Mouse (Mus musculus) MEL (cell line): Measurements from ENCODE around the gene Thrap3. TPM values are rescaled to one million over a fixed set of nuclear protein-coding genes. Genes with fewer than 3 reads are reported as not detected.

ENCODE experiments used
- DNase-seq: peaks from one replicate; pipeline ENCODE4 v3.0.0; 2011; ENCODE audit warnings: low read depth, low spot score
- H3K27ac ChIP-seq: 2 replicates; pipeline ENCODE4 v1.5.1; 2012; ENCODE audit warnings: low read depth, mild to moderate bottlenecking, control low read depth, low read length, moderate library complexity; ENCODE audit not compliant: control insufficient read depth
- H3K27me3 ChIP-seq, 2 experiments: fragments of 150-350 bp in 1 of 2; sonication (generic) in 1 of 2; 2 replicates each; pipeline ENCODE4 v1.6.1; 2012; ENCODE audit warnings: low read length in 2 of 2, mild to moderate bottlenecking in 2 of 2, improper control_type of control experiment in 1 of 2, moderate library complexity in 1 of 2; ENCODE audit not compliant: insufficient read depth in 2 of 2, control insufficient read depth in 1 of 2
- H3K36me3 ChIP-seq, 2 experiments: 2 replicates each; pipeline ENCODE4 v1.6.1; 2012 to 2014; ENCODE audit warnings: low read length in 2 of 2, improper control_type of control experiment in 1 of 2, inconsistent platforms in 1 of 2, mild to moderate bottlenecking in 1 of 2; ENCODE audit not compliant: insufficient read depth in 2 of 2, control insufficient read depth in 1 of 2
- H3K4me1 ChIP-seq, 2 experiments: fragments of 150-350 bp in 1 of 2; sonication (generic) in 1 of 2; 2 replicates each; pipeline ENCODE4 v1.6.1; 2012; ENCODE audit warnings: low read length in 2 of 2, improper control_type of control experiment in 1 of 2, mild to moderate bottlenecking in 1 of 2; ENCODE audit not compliant: insufficient read depth in 2 of 2, control insufficient read depth in 1 of 2
- H3K4me3 ChIP-seq, 2 experiments: fragments of 150-350 bp in 1 of 2; sonication (generic) in 1 of 2; 2 replicates each; pipeline ENCODE4 v1.5.1; 2012; ENCODE audit warnings: low read depth in 2 of 2, low read length in 2 of 2, mild to moderate bottlenecking in 2 of 2, moderate library complexity in 2 of 2, control low read depth in 1 of 2, improper control_type of control experiment in 1 of 2; ENCODE audit not compliant: control insufficient read depth in 1 of 2, insufficient read depth in 1 of 2
- H3K79me2 ChIP-seq: 2 replicates; pipeline ENCODE4 v1.6.1; 2012; ENCODE audit warnings: mild to moderate bottlenecking, low read length, moderate library complexity; ENCODE audit not compliant: control insufficient read depth, poor library complexity, insufficient read depth
- H3K9ac ChIP-seq: 2 replicates; pipeline ENCODE4 v1.6.1; 2012; ENCODE audit warnings: low read depth, mild to moderate bottlenecking, control low read depth, low read length, moderate library complexity; ENCODE audit not compliant: control insufficient read depth, poor library complexity, severe bottlenecking
- H3K9me3 ChIP-seq: fragments of 150-350 bp; sonication (generic); replicated peaks from 2 replicates; pipeline ENCODE4 v1.6.1; 2012; ENCODE audit warnings: mild to moderate bottlenecking, low read length, improper control_type of control experiment, moderate library complexity; ENCODE audit not compliant: insufficient read depth
- BHLHE40 ChIP-seq: IDR thresholded peaks from 2 replicates; pipeline ENCODE4 v1.6.1; 2012; ENCODE audit warnings: low read depth, mild to moderate bottlenecking, inconsistent platforms, low read length, improper control_type of control experiment, borderline replicate concordance
- CHD1 ChIP-seq: IDR thresholded peaks from 2 replicates; pipeline ENCODE4 v1.6.1; 2012; ENCODE audit warnings: low read depth, mild to moderate bottlenecking, inconsistent platforms, low read length, improper control_type of control experiment
- CHD2 ChIP-seq: IDR thresholded peaks from 2 replicates; pipeline ENCODE4 v1.6.1; 2011; ENCODE audit warnings: low read length, improper control_type of control experiment
- CTCF ChIP-seq, 3 experiments: IDR thresholded peaks in 2 of 3; conservative IDR thresholded peaks in 1 of 3; 2 replicates each; pipeline ENCODE4 v1.5.1; 2011 to 2012; ENCODE audit warnings: low read length in 3 of 3, low read depth in 2 of 3, mild to moderate bottlenecking in 2 of 3, improper control_type of control experiment in 1 of 3, inconsistent platforms in 1 of 3, mixed read lengths in 1 of 3, moderate library complexity in 1 of 3; ENCODE audit not compliant: control insufficient read depth in 1 of 3, insufficient read depth in 1 of 3, poor library complexity in 1 of 3, severe bottlenecking in 1 of 3
- ELF1 ChIP-seq: IDR thresholded peaks from 2 replicates; pipeline ENCODE4 v1.6.1; 2014; ENCODE audit warnings: low read depth, mild to moderate bottlenecking, inconsistent platforms, low read length, improper control_type of control experiment, moderate library complexity
- EP300 ChIP-seq, 2 experiments: IDR thresholded peaks; 2 replicates each; pipeline ENCODE4 v1.6.1; 2011; ENCODE audit warnings: improper control_type of control experiment in 2 of 2, low read length in 2 of 2, low read depth in 1 of 2, mild to moderate bottlenecking in 1 of 2
- ETS1 ChIP-seq: IDR thresholded peaks from 2 replicates; pipeline ENCODE4 v1.6.1; 2012; ENCODE audit warnings: low read depth, mild to moderate bottlenecking, inconsistent platforms, low read length, improper control_type of control experiment, moderate library complexity
- GABPA ChIP-seq: IDR thresholded peaks from 2 replicates; pipeline ENCODE4 v1.6.1; 2012; ENCODE audit warnings: low read depth, mild to moderate bottlenecking, inconsistent platforms, low read length, improper control_type of control experiment, moderate library complexity
- GATA1 ChIP-seq: IDR thresholded peaks from 2 replicates; pipeline ENCODE4 v1.6.1; 2011; ENCODE audit warnings: low read depth, low read length, improper control_type of control experiment
- HCFC1 ChIP-seq: IDR thresholded peaks from 2 replicates; pipeline ENCODE4 v1.6.1; 2012; ENCODE audit warnings: low read depth, mild to moderate bottlenecking, inconsistent platforms, low read length, improper control_type of control experiment, moderate library complexity
- JUND ChIP-seq: IDR thresholded peaks from 2 replicates; pipeline ENCODE4 v1.6.1; 2011; ENCODE audit warnings: low read depth, mild to moderate bottlenecking, improper control_type of control experiment, low read length
- KAT2A ChIP-seq: conservative IDR thresholded peaks from 2 replicates; pipeline ENCODE4 v1.6.1; 2012; ENCODE audit warnings: low read depth, low read length, improper control_type of control experiment, inconsistent platforms
- MAX ChIP-seq: IDR thresholded peaks from 2 replicates; pipeline ENCODE4 v1.6.1; 2011; ENCODE audit warnings: low read length, improper control_type of control experiment
- MAZ ChIP-seq: IDR thresholded peaks from 2 replicates; pipeline ENCODE4 v1.6.1; 2012; ENCODE audit warnings: low read depth, mild to moderate bottlenecking, inconsistent platforms, low read length, improper control_type of control experiment
- MXI1 ChIP-seq: IDR thresholded peaks from 2 replicates; pipeline ENCODE4 v1.6.1; 2011; ENCODE audit warnings: mild to moderate bottlenecking, low read depth, low read length, improper control_type of control experiment
- MYB ChIP-seq: IDR thresholded peaks from 2 replicates; pipeline ENCODE4 v1.6.1; 2011; ENCODE audit warnings: mild to moderate bottlenecking, low read depth, low read length, improper control_type of control experiment
- MYC ChIP-seq: IDR thresholded peaks from 2 replicates; pipeline ENCODE4 v1.6.1; 2011; ENCODE audit warnings: low read depth, mild to moderate bottlenecking, low read length, improper control_type of control experiment, moderate library complexity
- NELFE ChIP-seq: IDR thresholded peaks from 2 replicates; pipeline ENCODE4 v1.6.1; 2011; ENCODE audit warnings: low read depth, low read length, improper control_type of control experiment
- POLR2A ChIP-seq, 2 experiments: IDR thresholded peaks; 2 replicates each; pipeline ENCODE4 v1.6.1; 2011 to 2012; ENCODE audit warnings: low read length in 2 of 2, mild to moderate bottlenecking in 2 of 2, control low read depth in 1 of 2, improper control_type of control experiment in 1 of 2, low read depth in 1 of 2, moderate library complexity in 1 of 2; ENCODE audit not compliant: control insufficient read depth in 1 of 2, insufficient read depth in 1 of 2, poor library complexity in 1 of 2
- POLR2AphosphoS2 ChIP-seq: IDR thresholded peaks from 2 replicates; pipeline ENCODE4 v1.6.1; 2011; ENCODE audit warnings: low read length, improper control_type of control experiment
- POLR2AphosphoS5 ChIP-seq: IDR thresholded peaks from 2 replicates; pipeline ENCODE4 v1.6.1; 2012; ENCODE audit warnings: low read depth, borderline replicate concordance, mild to moderate bottlenecking, inconsistent platforms, low read length, moderate library complexity, mixed read lengths
- RAD21 ChIP-seq: IDR thresholded peaks from 2 replicates; pipeline ENCODE4 v1.6.1; 2011; ENCODE audit warnings: mild to moderate bottlenecking, low read depth, low read length, improper control_type of control experiment
- RCOR1 ChIP-seq: IDR thresholded peaks from 2 replicates; pipeline ENCODE4 v1.6.1; 2012; ENCODE audit warnings: low read depth, mild to moderate bottlenecking, inconsistent platforms, low read length, improper control_type of control experiment
- SIN3A ChIP-seq: IDR thresholded peaks from 2 replicates; pipeline ENCODE4 v1.6.1; 2012; ENCODE audit warnings: low read length, improper control_type of control experiment, inconsistent platforms
- SMC3 ChIP-seq: IDR thresholded peaks from 2 replicates; pipeline ENCODE4 v1.6.1; 2011; ENCODE audit warnings: low read depth, low read length, improper control_type of control experiment
- TAL1 ChIP-seq: IDR thresholded peaks from 2 replicates; pipeline ENCODE4 v1.6.1; 2012; ENCODE audit warnings: mild to moderate bottlenecking, inconsistent platforms, low read length, moderate library complexity, mixed read lengths
- TBP ChIP-seq: IDR thresholded peaks from 2 replicates; pipeline ENCODE4 v1.8.0; 2011; ENCODE audit warnings: low read depth, low read length, improper control_type of control experiment
- TCF12 ChIP-seq: IDR thresholded peaks from 2 replicates; pipeline ENCODE4 v1.6.1; 2014; ENCODE audit warnings: low read depth, mild to moderate bottlenecking, inconsistent platforms, low read length, improper control_type of control experiment, moderate library complexity
- UBTF ChIP-seq: IDR thresholded peaks from 2 replicates; pipeline ENCODE4 v1.6.1; 2012; ENCODE audit warnings: low read depth, mild to moderate bottlenecking, inconsistent platforms, low read length, improper control_type of control experiment, moderate library complexity, borderline replicate concordance; ENCODE audit not compliant: insufficient read depth
- USF1 ChIP-seq: IDR thresholded peaks from 2 replicates; pipeline ENCODE4 v1.6.1; 2014; ENCODE audit warnings: low read depth, mild to moderate bottlenecking, inconsistent platforms, low read length, improper control_type of control experiment, moderate library complexity
- USF2 ChIP-seq, 2 experiments: IDR thresholded peaks; 2 replicates each; pipeline ENCODE4 v1.6.1; 2011 to 2012; ENCODE audit warnings: improper control_type of control experiment in 2 of 2, low read length in 2 of 2, borderline replicate concordance in 1 of 2, inconsistent platforms in 1 of 2, low read depth in 1 of 2, mild to moderate bottlenecking in 1 of 2; ENCODE audit not compliant: insufficient read depth in 1 of 2
- ZKSCAN1 ChIP-seq: IDR thresholded peaks from 2 replicates; pipeline ENCODE4 v1.6.1; 2012; ENCODE audit warnings: low read depth, mild to moderate bottlenecking, inconsistent platforms, low read length, improper control_type of control experiment, moderate library complexity
- ZNF384 ChIP-seq: IDR thresholded peaks from 2 replicates; pipeline ENCODE4 v1.6.1; 2012; ENCODE audit warnings: low read depth, mild to moderate bottlenecking, inconsistent platforms, low read length, improper control_type of control experiment
- polyA plus RNA-seq, 2 experiments: library from polyadenylated mRNA; stranded (reverse) in 1 of 2; unstranded in 1 of 2; fragments of >175 nt in 1 of 2; fragments of >200 nt in 1 of 2; gene quantifications; 2 replicates each; pipeline versions ENCODE4 v1.2.1 to v1.2.4; 2012; ENCODE audit warnings: low replicate concordance in 2 of 2, low read depth in 1 of 2; ENCODE audit not compliant: insufficient read length in 2 of 2, insufficient read depth in 1 of 2, missing spikeins in 1 of 2
- total RNA-seq: library from RNA; depleted of rRNA; stranded (reverse); fragments of 300-350 nt; gene quantifications from 2 replicates; pipeline ENCODE4 v1.2.3, GENCODE M21; 2012; rRNA removed

Thrap3 gene
- total RNA-seq (158 and 177 TPM in 2 replicates), polyA plus RNA-seq (100 to 1,000 TPM; 310 to 471 TPM)

DNA sequence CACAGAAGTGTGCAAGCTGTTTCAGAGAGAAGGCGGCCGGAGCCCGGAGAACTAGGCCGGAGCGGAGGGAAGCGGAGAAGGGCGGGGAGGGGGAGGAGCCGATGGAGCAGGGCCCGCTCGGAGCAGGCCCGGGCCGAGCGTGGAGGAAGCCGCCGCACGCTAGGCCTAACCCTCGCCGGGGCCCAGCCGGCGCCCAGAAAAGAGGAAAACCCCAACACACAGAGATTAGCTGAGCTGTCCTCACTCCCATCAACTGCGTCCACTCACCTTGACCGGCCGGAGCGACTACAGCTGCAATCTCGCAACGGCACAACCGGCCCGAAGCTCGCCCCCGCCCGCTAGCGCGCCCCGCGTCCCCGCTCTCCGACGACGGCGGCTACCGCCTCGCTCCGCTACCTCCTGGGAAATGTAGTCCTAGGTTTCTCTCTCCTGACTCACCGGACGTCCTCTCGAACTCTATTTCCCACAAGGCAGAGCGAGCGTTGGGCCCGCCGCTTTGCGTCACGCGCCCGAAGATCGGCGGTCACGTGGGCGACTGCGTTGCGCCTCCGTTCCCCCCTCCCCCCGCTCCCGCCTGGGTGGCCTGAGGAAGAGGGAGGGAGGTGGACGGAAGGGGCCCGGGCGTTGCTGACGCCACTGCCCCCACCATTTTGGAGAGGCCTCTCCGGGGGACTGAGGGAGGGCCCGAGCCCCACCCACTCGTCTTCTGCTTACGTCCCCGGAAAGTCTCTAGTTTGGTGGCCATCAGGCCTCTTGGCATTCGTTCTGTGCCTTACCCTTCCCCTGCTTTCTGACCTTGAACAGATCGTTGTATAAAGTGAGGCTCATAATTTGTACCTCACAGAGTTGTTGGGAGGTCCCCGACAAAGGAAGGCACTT lies at the start of gene Thrap3:
Gene Thrap3, minus strand, starts transcription at position 458 of the 879 bp plus-strand sequence.
- peaks cover 49% of the 10 kb centered on the region for H3K79me2 ChIP-seq
- peak within 1 kb of the TSS; percentile 90 to 95 for H3K4me3 ChIP-seq
- H3K9me3 ChIP-seq, result no peaks in the 10 kb centered on the region
- peaks cover 10 to 27% of the 10 kb centered on the region in 2 experiments for H3K4me1 ChIP-seq
- peak within 1 kb of the TSS; percentile 93 for H3K9ac ChIP-seq
- TF ChIP-seq USF1 (peak; percentile 98), HCFC1 (peak; percentile 92), TCF12 (peak; percentile 39), ELF1 (peak; percentile 62; the same call in 1 of the 2 replicates), GABPA (no peak), UBTF (peak; percentile 91; the same call in 1 of the 2 replicates), NELFE (peak; percentile 85), MYB (peak; percentile 48; the same call in 1 of the 2 replicates), CTCF (IDR thresholded peaks at IDR 0.05 in 2 of 3, conservative IDR thresholded peaks at IDR 0.05 in 1 of 3; ENCODE audit: control insufficient read depth in 1 of 3, insufficient read depth in 1 of 3, low read depth in 2 of 3, low read length in 3 of 3, poor library complexity in 1 of 3, severe bottlenecking in 1 of 3) (no peak), SIN3A (peak; percentile 74), MAX (peak; percentile 94), USF2 (IDR thresholded peaks at IDR 0.05; ENCODE audit: borderline replicate concordance in 1 of 2, insufficient read depth in 1 of 2, low read depth in 1 of 2, low read length in 2 of 2) (peak; percentile 81 to 97; a peak in 3 of 4 replicates), JUND (no peak), CHD2 (no peak), MAZ (peak; percentile 100), TBP (peak; percentile 32; the same call in 1 of the 2 replicates), POLR2A (IDR thresholded peaks at IDR 0.05; ENCODE audit: control insufficient read depth in 1 of 2, insufficient read depth in 1 of 2, low read depth in 1 of 2, low read length in 2 of 2, poor library complexity in 1 of 2) (peak; percentile 53 to 84), GATA1 (no peak), ZNF384 (no peak), RAD21 (no peak), EP300 (IDR thresholded peaks at IDR 0.05; ENCODE audit: low read depth in 1 of 2, low read length in 2 of 2) (peak in 1 of 2 experiments; percentile 66; a peak in 2 of 4 replicates), CHD1 (no peak; the same call in 1 of the 2 replicates), MYC (peak; percentile 68; the same call in 1 of the 2 replicates), TAL1 (no peak), ETS1 (peak; percentile 79), POLR2AphosphoS5 (peak; percentile 68; the same call in 1 of the 2 replicates), SMC3 (no peak), POLR2AphosphoS2 (peak; percentile 85; the same call in 1 of the 2 replicates), KAT2A (peak; percentile 89), MXI1 (peak; percentile 34), ZKSCAN1 (no peak), BHLHE40 (peak; percentile 53; the same call in 1 of the 2 replicates), RCOR1 (no peak)
- peaks cover 12 to 33% of the 10 kb centered on the region in 2 experiments for H3K36me3 ChIP-seq
- peak within 1 kb of the TSS; percentile 98 for H3K27ac ChIP-seq
- DNase-seq, result peak; percentile 99
- no peaks in the 10 kb centered on the region for H3K27me3 ChIP-seq
